Mouse (Mus musculus) small intestine, adult 2 months (tissue): ENCODE data around the gene Dhx57.

Experiments used
- CTCF ChIP-seq: fragments of 200-500 bp; IDR thresholded peaks from 2 replicates; pipeline ENCODE4 v1.5.1; 2012; ENCODE audit warnings: low read depth, mild to moderate bottlenecking, control low read depth, inconsistent platforms, low read length, moderate library complexity, mixed read lengths; ENCODE audit not compliant: insufficient replicate concordance, insufficient read length; ENCODE audit errors: extremely low read depth
- POLR2A ChIP-seq: fragments of 200-500 bp; IDR thresholded peaks from 2 replicates; pipeline ENCODE4 v1.6.1; 2012; ENCODE audit warnings: low read depth, mild to moderate bottlenecking, control low read depth, inconsistent platforms, low read length, moderate library complexity

- TF ChIP-seq CTCF (no peak), POLR2A (no peak)
Measured at GRCm38 (mm10) chr17:80221890-80222628, 68.2 kb downstream of the Dhx57 start.
